Mouse (Mus musculus) cerebellum, adult 8-10 months (tissue): Measurements from ENCODE around the gene Ctsw.

Experiments used
- DNase-seq: peaks from one replicate; pipeline ENCODE4 v3.0.0; 2022

Gene Ctsw

DNA sequence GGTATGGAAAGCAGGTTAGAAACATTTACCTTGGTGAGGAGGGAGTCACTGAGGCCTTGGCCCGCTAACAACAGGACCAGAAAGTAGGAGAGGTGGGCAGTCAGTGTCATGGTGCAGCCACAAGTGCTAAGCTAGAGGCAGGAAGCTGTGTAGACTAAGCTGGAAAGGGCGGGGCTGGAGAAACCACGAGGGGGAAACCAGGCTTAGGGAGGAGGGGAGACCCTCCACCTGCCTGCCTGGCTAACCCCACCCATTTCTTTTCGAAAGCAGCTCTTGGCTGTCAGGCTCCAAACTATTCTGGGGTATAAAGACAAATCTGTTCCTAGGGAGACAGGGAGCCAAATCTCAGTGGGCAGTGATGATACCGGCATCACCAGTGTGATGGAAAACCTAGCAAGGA is at the start of gene Ctsw:
Gene Ctsw (minus strand): TSS at position 134 of the 400 bp plus-strand sequence.
- DNase-seq, result no peak

DNA sequence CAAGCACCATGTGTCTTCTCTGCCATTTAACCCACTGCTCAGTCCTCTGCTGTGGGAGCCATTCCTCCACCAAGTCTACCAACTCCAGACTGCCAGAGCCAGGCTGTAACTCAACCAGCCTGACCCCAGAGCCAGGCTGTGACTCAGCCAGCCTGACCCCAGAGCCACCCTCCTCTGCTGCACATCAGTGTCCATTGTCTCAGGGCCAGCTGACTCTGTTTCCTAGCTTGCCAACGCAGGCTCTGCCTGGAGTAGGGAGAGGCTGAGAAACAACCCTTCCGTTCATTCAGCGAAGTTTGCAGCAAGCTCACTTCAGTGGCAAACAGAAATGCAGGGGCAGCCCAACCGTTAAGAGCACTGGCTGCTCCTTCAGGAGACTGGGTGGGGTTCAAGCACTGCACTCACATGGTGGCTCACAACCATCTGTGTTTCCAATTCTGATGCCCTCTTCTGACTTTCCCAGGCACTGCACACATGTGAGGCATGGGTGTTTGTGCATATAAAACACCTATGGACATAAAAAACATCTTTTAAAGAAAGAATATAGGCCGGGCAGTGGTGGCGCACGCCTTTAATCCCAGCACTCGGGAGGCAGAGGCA is 48.7 kb upstream of the Ctsw start:
- DNase-seq, result no peak

DNA sequence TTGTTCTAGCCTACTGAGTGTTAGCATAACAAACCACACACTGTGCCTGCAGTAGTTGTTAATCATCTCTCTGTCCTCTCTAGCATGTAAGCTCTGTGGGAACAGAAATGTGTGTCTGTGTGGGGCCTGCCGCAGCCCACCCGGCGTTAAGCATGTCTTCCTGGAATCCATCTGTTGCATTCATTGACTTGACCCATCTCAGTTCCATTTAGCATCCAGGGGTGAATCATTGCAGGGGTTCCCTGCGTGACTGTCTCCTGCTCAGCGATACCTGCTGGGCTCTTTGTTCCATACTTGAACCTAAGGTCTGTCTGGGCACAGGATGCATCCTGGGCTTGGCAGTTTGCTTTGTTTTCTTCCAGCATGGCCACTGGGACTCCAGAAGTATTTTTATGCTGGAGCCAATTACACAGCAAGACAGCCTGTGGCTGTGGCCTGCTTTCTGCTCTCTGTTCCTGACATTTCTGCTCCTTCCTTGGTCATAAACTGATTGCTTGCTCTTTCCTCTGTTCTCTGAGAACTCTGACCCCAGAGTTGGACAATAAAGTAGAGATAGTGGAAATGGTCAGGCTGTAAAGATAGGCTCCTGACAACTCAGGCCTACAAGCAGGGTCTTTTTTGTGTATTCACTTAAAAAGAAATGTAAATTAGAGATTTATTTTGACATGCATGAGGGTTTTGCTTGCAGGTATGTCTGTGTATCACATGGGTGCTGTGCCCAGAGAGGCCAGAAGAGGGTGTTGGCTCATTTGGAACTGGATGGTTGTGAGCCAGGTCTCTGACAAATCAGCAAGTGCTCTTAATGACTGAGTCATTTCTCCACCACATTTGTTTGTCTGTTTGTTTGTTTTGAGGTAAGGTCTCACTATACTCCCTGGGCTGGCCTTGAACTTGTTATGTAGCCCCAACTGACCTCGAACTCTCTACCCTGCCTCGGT is 47.8 kb upstream of the Ctsw start:
- no peak for DNase-seq

DNA sequence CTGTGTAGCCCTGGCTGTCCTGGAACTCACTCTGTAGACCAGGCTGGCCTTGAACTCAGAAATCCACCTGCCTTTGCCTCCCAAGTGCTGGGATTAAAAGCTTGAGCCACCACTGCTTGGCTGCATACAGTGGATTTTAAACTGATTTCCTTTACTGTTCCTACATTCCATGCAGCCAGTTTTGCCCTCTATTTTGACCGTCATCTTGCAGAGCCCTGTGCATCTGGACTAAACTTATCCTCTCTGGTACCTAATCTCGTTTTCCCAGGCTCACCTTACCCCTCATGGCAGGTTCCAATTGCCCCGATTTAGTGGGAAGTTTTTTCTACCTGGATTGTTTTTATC is 44.7 kb upstream of the Ctsw start:
- DNase-seq, result no peak

DNA sequence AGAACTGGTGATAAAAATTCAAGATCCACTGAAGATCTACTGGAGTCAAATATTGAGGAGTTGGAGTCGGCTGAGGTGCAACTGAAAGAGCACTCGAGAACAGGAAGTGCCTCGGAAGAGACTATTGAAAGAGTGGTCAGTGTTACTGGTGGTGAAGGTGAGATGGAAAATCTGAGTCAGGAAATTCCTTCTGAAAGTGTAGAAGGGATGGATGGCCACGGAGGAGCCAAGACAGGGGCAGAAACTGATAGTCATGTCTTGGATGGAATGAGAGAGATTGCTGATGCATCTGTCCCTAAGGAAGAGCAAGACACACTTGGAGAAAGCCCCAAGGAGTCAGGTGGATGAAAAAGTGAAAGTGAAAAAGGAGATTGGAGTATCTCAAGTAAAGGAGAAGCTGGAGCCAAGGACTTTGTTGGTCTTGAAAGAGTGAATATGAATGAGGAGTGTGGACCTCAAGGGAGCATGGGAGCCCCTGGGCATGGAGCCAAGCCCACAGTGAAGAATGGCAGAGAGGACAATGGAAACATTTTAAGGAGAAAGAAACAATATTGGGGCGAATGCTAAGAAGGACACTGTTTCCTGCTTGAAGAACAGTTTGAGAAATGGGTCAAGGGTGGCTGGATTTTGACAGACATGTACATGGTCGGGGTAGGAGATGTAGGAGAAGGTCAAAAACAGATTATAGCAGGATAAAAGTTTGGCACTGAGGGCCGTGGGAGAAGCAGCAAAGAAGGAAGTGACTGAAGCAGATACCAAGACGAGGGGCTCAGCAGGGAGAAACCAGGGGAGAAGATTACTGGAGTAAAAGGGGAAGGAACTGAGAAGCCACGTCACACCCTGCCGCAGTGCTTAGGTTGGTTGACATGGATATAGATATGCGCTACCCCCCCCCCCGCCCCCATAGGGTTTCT is 44.0 kb upstream of the Ctsw start:
- DNase-seq, result no peak

DNA sequence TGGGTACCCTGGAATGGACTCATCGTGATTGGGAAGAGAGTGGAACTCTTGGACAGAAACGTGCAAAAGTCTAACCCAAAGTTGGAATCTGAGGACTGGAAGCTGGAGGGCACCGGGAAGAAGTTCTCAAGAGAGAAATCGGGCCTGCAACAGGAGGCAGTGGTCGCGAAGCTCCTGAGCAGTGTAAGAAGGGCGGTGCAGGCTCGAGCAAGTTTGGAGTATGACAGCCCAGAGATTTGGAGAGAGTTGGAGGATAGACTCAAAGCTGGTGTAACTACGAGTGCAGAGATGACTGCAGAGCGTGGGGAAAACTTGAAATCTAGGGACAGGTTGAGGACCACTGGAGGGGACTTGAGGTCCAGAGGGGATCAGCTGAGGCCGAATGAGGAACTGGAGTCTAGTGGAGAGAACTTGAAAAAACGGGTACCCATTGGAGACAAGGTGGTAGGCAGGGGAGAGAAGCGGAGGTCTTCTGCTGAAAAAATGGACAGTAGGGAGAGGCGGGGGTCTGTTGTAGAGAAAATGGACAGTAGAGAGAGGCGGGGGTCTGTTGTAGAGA is 42.8 kb upstream of the Ctsw start:
- DNase-seq, result no peak

DNA sequence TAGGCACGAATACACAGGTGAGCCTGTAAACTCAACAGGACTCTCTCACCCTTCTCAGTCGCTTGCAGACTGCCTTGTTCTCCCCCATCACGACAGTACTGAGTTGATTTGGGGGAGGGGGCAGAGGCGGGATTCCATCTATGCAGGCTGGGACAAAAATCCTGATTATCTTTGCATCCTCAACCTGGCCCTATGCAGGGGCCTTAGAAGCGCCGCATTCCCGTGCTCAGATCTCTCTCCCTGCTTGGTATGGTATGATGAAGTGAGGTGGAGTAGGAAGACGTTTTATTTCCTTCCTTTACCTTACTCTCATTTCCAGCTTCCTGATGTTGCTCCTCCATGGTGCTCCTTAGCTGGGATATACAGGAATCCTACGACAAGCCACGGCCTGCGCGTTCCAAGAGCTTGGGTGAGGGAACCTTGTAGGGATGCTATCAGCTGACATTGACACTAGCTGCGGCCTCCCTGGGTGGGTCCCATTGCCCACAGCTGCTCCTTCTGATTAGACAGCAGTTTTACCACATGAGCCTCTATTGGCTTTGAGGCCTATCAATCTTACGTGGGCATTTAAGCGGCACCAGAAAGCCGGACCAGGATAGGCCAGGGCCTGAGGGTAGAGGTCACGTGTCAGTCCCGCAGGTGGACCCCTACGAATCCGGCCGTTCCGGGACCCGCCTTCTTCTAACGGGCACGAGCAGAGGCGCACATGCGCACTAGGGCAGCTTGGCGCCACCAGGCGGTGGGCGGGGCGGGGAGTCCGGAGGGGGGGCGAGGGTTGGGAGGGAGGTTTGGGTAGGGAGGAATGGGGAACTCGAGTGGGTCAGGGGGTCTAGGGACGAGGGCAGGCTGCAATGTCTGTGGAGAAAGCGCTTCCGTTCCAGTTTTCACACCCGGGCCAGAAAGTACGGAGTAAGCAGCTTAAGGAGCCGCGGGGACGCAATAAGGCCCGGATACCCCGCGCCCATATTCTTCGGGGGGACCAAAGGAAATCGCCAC is 42.0 kb upstream of the Ctsw start, which contains the start of gene Snx32:
Gene Snx32 (minus strand): TSS at position 508 of the 996 bp plus-strand sequence.
- peak; percentile 98 for DNase-seq

DNA sequence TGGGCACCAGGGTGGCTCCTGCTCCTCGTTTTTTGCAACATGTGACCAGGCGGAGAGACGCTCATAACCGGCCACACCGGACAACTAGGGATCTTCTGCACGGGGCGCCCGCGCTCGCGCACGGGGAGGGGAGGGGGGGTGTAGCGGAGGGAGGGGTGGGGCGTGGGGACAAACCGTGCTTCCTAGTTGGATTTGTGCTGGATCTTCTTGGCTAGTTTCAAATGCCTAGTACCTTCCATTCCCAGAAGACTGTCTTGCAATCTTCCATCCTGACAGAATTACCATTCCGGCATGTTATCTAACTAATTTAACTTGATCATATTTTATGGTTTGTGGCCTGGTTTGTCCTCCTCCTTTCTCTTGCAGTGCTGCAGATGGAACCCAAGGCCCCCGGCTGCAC is 35.4 kb upstream of the Ctsw start, which contains the start of gene 1700020D05Rik:
Gene 1700020D05Rik (minus strand): TSS at position 101 of the 400 bp plus-strand sequence.
- no peak for DNase-seq

DNA sequence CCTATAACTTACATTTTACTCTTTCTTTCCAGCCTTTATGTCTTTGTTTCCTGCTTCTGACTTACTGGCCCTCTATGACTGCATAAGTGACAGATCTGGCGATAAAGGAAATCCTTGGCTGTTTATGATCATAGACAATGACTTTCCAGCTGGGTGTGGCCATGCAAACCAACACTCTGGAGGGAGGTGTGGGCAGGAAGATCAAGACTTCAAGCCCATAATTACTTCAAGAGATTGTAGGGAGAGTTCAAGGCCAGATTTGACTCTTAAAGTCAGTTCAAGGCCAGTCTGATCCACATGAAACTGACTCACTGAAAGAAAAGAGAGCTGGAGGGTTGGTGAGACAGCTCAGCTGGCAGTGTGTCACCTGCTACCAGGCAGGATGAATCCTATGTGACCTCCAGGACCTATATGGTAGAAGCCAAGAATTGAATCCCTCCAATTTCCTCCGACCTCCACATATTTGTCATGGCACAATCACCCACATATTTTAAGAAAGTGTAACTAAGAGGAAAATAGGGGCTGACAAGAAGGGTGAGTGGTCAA is 32.1 kb upstream of the Ctsw start:
- DNase-seq, result no peak

DNA sequence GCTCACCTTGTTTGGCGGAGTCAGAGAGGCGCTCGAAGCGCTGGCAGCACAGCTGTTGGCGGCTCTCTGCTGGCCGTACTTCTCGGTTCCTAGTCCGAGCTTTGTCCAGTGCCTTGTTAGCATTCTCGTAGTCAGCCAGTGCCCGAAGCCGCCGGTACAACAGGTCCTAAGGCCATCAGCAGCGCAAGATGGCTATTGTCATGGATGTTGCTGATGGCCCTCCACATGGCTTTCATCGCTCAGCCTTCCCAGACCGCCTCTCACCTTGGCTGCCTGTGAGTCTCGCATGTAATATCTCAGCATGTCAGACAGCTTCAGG is 27.7 kb upstream of the Ctsw start:
- DNase-seq, result no peak

DNA sequence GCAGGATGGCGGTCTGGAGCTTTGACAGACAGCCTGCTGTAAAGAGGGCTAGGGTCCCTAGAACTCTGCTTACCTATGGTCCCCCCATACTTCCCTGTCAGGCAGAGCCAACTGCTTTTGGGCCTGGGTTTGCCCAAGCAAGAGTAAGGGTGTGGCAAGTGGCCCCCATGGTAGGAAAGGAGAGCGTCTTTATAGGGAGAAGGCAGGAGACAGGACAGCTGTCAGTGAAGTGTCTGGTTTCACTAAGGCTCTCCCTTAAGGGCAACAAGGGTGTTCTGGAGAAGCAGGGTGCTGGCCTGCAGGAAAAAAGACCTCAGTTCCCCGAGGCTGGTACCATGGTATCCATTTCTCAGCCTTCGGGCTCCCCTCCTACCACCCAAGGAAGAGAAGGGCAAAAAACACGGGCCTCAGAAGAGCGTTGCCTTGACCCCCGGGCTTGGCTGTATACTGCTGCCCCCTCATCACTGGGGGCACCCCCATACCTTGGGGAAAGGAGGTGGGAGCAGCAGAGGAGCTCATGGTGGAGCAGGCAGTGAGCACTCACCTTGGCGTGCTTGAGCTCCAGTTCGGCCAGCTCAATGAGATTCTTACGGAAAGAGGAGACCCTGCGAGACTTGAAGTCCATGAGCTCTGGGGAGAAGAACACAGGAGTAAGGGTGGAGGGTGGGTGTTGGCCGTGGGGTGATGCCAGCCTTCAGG is 27.2 kb upstream of the Ctsw start:
- peak; percentile 25 for DNase-seq

DNA sequence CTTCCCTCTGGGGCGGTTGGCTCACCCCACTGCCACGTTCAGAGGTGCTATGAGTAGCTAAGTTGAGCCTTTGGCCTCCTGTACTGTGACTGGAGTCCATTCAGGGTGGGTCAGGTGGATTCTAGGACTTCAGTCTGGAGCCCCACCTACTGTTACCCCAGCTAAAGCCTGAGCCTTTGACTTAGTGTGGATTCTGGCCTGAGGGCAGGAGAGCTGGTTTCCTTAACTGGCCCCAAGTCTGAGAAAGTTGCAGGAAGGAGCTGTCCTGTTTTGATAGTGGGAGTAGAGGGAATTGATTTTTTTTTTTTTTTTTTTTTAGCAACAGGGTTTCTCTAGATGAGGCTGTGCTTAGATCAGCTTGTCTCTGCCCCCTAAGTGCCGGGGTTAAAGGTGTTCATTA is 26.0 kb upstream of the Ctsw start:
- no peak for DNase-seq

DNA sequence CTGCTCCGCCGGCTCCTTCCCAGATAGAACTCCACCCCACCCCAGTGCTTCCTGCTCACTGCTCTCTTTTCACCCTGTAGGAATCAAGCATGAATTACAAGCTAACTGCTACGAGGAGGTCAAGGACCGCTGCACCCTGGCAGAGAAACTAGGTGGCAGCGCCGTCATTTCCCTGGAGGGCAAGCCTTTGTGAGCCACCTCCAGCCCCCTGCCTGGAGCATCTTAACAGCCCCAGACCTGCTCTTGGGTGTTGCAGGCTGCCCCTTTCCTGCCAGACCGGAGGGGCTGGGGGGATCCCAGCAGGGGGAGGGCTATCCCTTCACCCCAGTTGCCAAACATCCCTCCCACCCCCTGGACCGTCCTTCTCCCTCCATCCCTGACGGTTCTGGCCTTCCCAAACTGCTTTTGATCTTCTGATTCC is 25.0 kb upstream of the Ctsw start:
- DNase-seq, result peak; percentile 32

DNA sequence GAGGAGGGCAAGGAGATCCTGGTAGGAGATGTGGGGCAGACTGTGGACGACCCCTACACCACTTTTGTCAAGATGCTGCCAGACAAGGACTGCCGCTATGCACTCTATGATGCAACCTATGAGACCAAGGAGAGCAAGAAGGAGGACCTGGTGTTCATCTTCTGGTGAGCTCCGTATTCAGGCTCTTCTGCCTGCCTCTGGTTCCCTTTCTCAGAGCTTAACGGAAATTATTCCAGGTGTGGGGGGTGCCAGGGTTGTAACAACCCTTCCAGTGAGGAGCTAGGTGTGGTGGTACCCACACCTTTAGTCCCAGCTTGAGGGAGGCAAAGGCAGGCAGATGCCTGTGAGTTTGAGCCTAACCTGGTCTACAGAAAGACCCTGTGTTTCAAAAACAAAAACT is 24.3 kb upstream of the Ctsw start:
- no peak for DNase-seq

DNA sequence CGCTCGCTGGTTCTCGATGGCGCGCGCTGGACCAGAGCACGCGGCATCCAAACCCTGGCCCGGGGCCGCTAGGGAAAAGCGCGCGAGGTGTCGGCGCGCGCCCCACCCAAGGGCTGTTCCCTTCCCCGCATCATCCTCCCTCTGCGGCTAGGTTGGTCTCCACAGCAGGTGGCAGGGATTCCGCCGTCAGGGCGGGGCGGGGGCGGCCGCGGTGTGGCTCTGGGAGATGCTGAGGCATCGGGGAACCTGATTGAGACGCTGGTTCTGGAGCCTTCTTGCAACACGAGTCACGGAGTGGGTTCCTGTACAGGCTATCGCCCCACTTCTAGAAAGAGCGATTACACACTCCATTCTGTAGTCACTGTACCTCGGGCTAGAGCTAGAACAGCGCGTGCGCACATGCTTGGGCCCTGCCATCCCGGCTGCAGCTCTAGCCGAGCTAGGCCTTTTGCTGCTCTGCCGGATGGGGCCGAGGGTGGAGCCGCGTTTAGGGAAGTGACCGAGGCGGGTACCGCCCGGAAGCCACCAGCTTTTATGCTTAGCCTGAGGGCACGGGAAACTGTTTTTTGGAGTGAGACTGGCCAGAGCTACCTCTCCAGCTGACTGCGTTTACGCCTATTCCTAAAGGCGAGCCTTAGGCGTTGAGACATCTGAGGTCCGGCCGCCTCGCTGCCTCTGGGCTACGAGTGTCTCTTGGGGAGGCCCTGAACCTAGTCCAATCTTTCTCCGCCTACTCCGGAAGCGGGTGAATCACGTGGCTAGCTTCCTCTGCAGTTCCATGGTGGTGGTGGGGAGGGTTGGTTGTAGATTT is 22.8 kb upstream of the Ctsw start:
- DNase-seq, result peak; percentile 76

DNA sequence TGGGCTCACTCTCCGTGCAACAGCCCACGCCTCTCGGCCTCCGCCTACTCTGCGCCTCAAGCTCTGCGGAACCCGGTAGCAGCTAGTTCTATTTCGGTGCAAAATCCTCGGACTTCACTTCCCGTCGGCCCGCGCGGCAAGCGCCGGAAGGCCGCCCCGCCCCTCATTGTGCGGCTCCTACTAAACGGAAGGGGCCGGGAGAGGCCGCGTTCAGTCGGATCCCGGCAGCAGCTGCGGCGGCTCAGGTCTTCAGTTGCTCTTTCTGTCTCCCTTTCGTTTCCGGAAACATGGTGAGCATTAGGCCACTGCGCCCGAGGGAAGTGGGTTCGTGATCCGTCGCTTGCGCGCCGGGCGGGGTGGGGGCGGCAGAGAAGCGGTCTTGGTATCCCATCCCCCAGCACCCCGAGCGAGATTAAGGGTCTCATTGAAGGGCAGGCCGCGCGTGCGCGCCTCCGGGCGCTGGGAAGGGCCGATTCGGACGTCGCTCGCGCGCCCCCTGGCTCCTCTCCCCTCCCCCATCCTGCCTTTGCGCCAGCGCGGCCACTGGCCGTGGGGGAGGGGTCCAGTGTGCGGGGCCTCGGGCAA is 22.1 kb upstream of the Ctsw start, which contains the start of gene Cfl1:
Gene Cfl1 (plus strand): TSS at position 143 of the 585 bp plus-strand sequence.
- peak; percentile 92 for DNase-seq

DNA sequence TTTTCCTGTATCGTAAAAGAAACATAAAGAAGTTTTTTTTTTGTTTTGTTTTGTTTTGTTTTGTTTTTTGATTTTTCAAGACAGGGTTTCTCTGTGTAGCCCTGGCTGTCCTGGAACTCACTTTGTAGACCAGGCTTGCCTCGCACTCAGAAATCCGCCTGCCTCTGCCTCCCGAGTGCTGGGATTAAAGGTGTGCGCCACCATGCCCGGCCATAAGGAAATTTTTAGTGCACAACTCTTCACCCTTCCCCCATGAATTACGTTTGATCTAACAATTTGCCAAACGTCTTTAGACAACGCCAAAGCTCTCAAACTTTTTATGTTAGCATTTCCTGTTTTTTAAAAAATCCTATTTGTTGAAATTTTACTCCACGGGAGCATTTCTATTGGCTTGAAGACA is 21.4 kb upstream of the Ctsw start:
- peak; percentile 30 for DNase-seq

DNA sequence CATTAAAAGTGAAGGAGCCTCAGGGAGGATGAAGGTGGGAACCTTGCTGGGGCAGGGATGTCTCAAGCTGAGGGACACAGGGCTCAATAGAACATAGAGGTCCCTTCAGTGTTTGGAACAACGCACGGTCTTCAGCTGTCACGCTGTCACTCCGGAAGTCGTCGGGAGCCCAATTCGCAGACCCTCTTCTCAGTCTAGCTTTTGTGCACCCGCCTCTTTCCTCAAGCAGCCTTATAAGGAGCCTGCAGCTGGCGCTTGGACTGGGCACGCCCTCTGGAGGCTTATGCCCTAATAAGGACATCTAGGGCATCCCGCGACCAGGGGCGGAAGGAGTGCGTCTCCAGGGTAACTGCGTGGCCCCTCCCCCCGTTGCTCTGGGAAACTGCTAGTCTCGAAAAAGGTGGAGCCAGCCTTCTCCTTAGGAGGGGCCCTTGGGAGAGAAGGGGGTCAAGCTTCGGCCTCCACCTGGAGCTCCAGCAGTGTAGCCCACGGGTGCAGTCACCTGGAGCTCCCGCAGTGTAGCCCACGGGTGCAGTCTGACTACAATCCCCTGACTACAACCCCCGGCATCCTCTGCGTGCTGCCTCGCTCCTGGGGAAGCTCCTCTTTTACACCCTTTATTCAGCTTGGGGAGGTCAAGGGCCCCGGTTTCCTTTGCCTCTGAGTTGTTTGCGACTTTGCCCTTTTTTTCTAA is 20.7 kb upstream of the Ctsw start:
- peak; percentile 94 for DNase-seq
